Mouse (Mus musculus) adrenal gland, postnatal 36 days (tissue): ENCODE results near the gene Fpgt. TPM values are rescaled to one million over a fixed set of nuclear protein-coding genes. Genes with fewer than 3 reads are reported as not detected.

Experiments
- DNase-seq, 2 experiments: peaks; one replicate each; pipeline ENCODE4 v3.0.0; 2021; ENCODE audit warnings: mixed read lengths in 1 of 2
- long read RNA-seq, 2 experiments: library from polyadenylated mRNA; stranded (forward); transcript quantifications; one replicate each; pipeline ENCODE4 v2.0.0; 2021; ENCODE audit warnings: borderline sequencing depth in 2 of 2
- total RNA-seq, 2 experiments: library from RNA; stranded (reverse); gene quantifications; 2 replicates each; pipeline ENCODE4 v1.2.3; 2021

The Fpgt gene
- 10 to 100 TPM; 27.9 to 28.6 TPM for total RNA-seq
- long read RNA-seq, experiment 1, transcript Fpgt-201 (4 exons, 3,518 nt) = major isoform, 7 of 16 reads
- long read RNA-seq, experiment 1, partial matches to known transcripts = 0 of 16 reads
- long read RNA-seq, experiment 1, other reads (novel, unspliced or antisense) = 7 of 16 reads
- long read RNA-seq, experiment 2, partial matches to known transcripts = 0 of 5 reads
- long read RNA-seq, experiment 2, other reads (novel, unspliced or antisense) = 3 of 5 reads

DNA sequence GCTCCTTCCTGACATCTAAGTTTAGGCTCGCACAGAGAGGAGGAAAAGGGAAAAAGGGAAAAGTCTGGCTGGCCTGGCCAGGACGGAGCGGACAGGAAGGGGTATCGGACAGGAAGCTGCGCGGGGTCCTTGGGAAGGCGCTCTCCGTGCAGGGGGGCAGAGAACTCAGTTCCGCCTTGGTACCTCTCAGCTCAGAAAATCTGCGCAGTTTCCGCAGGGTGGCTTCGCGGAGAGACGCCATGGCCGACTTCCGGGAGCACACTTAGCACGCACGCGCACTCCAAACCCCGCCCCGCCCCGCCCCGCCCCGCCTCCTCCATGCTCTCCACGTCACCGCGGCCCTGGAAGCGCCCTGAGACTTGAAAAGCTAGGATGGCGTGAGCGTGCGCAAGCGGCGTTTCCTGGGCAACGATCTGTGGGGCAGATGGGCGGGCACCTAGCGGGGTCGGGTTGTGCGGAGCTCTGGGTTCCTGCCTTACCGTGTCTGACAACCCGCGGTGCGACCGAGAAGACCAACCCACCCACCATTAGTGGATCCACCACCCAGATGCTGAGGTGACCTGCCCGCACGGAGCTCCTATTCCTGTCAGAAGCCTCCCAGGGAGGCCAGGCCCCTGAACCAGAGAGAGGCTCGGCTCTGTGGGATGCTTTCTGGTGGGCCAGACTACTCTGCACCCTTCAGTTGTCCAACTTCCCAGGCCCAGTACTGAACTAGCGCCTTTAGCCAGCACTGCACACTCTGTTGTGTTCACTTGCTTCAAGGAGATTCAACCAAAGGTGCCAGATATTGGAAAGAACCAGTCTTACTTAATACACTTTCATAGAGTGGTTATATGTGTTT is at the start of gene Fpgt, which contains the start of gene Lrriq3:
Gene Fpgt, minus strand, starts transcription at position 288 of the 841 bp plus-strand sequence.
Gene Lrriq3, plus strand, starts transcription at position 319 of the 841 bp plus-strand sequence.
- peak; percentile 95 for DNase-seq

DNA sequence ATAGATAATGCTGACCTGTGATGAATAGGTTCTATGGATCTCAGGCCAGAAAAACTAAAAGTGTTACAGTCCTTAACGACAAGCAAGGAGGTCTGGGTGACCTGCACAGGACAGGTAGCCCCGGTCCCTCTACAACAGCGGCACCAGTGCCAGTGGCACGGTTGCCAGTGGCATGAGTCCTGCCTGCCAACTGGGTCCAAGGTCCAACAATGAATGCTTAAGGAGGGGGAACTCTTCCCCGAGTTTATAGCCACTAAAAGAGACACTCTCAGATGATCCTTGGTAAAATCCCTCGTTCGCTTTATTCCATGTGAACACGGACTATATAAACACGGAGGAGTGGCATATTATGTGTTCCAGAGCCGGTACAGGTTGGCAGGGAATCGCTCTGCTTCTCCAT is 47.8 kb upstream of the Fpgt start:
- DNase-seq = no peak

DNA sequence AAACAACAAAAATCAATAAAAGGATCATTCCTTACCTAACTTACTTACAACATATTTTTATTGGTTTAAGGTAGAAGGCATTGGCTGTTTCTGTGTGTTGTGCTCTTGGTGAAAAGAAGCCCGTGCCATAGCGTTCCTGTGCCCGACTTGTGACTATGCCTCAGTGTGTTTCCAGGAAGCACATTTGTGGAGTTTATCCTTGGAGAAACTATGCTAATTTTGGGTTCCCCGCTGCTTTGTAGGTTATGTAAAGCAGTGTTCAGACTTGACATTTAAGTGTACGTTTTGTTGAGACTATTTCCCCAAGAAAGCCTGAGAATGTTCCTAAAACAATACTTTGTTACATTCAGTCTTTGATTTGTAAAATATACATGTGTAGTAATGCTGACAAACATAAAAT is 44.5 kb upstream of the Fpgt start:
- DNase-seq = no peak

DNA sequence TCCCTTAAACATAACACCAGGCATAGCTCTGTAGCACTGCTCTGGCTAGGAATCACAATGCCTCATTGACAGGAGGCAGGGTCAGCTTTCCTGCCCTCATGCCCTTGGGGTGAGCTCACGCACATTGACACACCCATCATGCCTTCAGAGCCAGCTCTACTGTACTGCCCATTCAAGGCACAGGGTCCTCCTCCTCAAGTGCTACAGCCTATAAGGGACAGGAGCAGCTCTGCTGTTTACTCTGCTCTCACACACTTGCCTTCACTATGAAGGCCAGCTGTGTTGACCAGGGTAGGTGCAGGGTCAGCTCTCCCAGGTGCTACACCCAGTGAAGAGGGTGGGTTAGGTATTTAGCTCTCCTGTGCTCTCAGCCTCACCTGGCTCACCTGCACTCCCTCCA is 12.8 kb upstream of the Fpgt start:
- no peak for DNase-seq

DNA sequence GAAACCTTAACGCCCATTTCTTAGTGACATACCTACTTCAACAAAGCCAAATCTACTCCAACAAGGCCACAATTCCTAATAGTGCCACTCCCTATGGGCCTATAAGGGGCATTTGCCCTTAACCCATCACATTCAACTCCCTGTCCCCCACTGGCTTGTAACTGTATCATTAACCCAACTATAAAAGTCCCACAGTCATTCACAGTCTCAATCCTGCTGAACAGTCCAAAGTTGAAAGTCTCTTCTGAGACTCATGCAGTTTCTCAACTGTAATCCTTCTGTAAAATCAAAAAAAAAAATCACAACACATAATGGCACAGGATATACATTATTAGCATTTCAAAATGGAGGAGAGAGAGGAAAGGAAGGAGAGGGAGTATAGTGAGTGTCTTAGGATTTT is 6.1 kb upstream of the Fpgt start:
- DNase-seq = no peak

DNA sequence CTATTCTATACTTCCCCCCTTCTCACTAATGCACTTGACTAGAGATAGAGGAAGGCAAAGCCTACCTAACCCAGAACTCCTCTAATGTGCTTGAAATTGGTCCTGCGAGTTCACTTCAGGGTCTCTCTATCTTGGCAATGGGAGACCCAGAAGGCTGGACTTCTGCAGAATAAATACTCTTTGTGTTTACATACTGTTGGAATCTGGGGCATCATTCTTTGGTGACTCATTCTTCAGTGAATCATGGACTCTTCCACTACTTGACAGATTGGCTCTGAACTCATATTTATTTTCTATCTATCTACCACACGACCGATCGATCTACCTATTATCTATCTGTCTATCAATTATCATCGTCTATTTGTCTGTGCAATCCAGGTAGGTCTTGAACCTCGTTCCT is 1.1 kb downstream of the Fpgt start:
- DNase-seq = no peak

DNA sequence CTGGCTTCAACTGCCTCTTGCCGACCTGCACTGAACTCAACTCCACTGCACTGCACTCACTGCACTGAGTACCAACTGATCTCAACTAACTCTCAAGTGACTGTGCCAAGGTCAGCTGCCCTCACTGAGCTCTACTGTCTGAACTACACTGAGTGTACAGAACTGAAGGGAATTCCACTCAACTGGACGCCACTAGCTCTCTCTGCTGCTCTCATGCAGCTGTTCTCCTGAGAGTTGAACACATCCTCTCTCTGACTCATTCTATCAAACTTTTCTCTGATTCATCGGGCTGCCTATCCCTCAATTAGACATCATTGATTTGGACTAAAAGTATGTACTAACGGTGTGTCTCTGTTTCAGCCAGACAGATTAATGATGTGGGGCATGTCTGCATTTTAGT is 15.3 kb downstream of the Fpgt start:
- DNase-seq = no peak

DNA sequence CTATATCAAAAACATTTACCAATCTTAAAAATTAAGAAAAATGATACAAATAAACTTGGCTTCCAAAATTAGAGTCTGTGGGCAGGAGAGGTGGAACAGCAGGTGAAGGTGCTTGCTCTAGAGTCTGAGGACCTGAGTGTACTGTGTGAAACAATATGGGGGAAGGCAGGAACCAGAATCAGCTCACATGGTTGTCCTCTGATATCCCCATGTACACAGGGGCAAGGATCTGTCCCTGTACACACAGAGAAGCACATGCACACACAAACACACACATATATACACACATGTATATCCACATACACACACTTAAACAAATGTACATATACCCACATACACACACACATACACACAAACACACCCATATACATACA is 33.8 kb downstream of the Fpgt start:
- DNase-seq = no peak

DNA sequence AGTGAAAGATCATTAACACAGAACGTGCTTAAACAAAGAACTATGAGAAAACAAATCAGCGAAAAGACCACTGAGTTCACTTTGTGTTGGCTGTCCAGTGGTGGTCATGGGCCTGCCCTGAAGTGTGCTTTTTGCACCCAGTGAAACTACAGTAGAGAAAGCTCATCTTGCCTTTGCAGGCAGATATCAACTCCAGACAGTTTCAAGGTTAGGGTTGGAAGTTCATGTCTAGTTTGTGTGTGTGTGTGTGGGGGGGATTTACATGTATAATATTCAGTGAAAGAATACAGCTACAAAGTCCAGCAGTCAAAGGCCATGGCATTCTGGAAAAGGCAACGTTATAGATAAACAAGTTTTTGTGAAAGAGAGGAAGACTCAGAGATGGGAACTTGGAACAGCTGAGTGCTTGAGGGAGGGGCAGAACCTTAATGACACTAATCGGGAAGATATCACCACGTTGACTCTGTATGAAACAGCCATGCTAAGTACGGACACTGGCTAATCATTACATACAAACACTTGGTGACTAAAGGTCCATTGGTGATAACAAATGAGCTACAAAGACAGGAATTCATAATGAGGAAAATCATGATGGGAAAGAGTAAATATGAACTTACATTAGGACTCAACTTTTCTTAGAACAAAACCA is 34.3 kb downstream of the Fpgt start:
- DNase-seq = no peak

DNA sequence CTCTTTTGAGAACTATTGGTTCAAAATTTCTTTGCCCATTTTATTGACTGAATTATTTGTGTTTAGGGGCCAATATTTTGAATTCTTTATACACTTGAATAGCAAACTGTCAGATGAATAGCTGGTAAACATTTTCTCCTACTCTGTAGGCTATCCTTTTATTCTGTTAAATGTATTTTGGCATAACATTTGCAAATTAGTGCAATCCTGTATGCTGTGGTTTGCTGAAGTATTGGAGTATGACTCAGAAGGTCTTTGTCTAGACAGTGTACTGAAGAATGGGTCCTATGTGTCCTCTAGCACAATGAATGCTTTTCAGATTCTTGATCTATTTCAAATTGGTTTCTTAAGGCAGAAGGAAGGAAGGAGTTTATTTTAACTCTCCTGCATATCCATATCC is 35.6 kb downstream of the Fpgt start:
- DNase-seq = no peak

DNA sequence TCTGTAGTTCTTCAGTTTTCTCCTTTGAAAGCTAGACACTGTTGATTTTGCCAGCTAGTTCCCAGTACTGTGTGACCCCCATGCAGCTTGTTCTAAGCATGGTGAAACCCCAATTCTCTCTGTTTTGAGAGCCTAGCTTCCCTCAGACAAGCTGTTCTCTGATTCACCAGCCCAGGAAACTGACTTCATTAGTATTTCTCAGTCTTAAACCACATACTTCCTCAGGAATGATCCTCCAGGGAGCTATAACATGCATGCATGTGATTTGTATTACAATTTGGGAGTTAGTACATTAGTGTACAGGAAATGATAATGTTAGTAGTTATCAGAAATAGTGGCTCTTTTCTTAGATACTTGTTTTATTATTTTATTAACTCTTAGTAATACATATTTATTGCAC is 36.6 kb downstream of the Fpgt start:
- DNase-seq = no peak

DNA sequence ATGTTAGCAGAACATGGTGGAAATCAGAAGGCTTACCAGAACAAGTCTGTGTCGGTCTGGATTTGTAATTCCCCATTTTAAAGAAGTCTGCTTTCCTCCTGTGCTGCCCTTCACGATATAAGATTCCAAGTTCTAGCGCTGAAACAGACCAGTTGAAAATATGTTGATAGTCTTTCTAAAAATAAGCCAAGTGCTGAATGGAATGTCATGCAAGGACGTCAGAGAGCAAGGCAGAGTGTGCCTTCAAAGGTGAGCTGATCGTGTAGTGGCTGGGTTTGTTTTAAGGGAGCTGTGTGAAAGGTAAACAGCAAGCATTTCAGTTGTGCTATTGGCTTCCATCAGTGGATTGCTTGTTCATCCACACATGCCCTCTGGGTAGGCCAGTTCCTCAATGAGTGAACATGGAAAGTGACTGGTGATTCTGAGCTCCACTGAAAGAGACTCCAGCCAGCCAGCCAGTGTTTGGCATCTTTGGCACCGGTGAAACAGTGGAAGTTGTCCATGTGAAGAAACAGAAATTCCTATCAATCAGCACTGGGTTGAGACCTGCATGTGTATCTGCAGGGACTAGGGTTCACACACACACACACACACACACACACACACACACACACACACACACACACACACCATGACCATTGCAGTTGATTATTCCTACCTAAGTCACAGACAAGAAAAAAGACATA is 37.8 kb downstream of the Fpgt start, which contains the start of gene Tnni3k:
Gene Tnni3k, minus strand, starts transcription at position 177 of the 686 bp plus-strand sequence.
- DNase-seq = no peak

DNA sequence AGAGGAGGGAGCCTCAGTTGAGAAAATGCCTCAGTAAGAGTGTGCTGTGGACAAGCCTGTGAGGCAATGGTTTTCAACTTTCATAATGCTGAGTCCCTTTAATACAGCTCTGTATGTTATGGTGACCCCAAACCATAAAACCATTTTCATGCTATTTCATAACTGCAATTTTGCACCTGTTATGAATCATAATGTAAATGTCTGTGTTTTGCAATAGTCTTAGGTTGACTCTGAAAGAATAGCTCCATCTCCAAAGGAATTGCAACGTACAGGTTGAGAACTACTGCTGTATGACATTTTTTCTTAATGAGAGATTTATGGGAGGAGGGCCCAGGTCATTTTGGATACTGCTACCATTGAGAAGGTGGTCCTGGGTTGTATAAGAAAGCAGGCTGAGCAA is 40.0 kb downstream of the Fpgt start:
- no peak for DNase-seq

DNA sequence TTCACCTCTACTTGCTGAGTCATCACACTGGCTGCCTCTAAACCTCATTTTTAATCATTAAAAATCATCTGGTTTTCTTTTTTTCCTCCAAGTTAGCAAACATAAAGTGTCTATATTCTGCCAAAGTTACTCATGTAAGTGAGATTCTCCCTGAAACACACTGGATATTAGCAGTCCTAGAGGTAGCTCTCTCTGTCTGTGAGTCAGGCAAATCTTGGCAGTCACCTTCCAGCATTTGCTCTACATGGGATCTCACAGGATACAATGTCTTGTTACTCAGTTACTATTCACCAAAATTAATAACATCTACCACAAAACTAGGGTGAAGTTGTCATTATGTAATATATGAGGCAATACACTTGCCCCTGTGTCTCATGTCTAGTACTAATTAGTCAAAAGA is 41.2 kb downstream of the Fpgt start:
- DNase-seq = no peak

DNA sequence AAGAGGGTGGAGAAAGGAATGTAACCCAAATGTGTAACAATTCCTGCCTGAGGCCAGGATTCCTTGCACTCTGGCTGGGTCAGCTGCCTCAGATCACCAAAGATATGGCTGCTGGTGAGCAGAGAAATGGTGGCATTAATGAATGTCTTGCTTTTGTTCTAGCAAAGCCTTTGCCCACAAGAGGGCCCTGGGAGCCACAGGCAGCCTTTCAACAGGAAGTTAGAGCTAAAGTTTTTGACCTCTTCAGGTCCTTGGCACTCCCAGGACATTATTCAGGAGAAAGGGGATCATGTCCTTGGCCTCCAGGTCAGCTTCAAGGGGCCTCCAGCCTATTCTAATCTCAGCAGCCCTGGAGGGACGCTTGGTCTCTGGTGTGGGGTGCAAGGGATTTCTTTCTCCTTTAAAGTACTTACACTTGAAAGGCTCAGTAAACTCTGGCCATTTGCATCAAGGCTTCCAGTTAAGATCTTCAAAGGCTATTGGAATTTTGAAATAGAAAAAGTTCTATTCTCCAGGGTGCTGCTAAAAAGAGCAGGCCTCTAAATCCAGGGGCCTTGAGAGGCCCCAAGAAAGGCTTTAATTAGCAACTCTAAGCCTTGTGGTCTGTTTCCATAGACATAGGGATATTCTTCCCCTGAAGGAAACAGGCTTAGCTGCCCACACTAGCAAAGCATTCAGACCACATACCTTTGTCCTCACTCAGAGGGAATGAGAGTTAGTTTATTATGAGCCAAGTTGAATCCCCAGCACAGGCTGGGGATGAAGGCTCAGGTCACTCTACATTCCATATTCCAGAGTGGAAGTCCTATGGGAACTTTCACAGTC is 54.0 kb downstream of the Fpgt start:
- peak in 1 of 2 experiments; percentile 7 for DNase-seq

Other genes with a start within 250 kb of the Fpgt start
- gene Tnni3k, start 38.0 kb downstream of the Fpgt start, total RNA-seq = not detected
- 1 to 10 TPM in 1 of 2 experiments, under 1 TPM in 1; 0.70 to 1.2 TPM for gene Lrriq3, start within 50 bp of the Fpgt start, total RNA-seq